Mouse (Mus musculus) neural tube, embryonic 13.5 days (tissue): ENCODE results near the gene Scfd2. TPM values are rescaled to one million over a fixed set of nuclear protein-coding genes. Genes with fewer than 3 reads are reported as not detected.

ENCODE experiments used
- ATAC-seq: fragments of 200-750 bp; cut with Nextera tagmentation; 2 replicates; pipeline ENCODE4 v1.8.0; 2017; ENCODE audit warnings: low read depth, mild to moderate bottlenecking, moderate TSS enrichment, moderate library complexity
- H3K27ac ChIP-seq: fragments of 300-500 bp; sonication (generic); replicated peaks from 2 replicates; pipeline ENCODE4 v1.5.1; 2015; ENCODE audit warnings: moderate library complexity, mild to moderate bottlenecking, inconsistent platforms
- H3K27me3 ChIP-seq: fragments of 300-500 bp; sonication (generic); 2 replicates; pipeline ENCODE4 v1.6.1; 2015; ENCODE audit warnings: mild to moderate bottlenecking, inconsistent platforms
- H3K36me3 ChIP-seq: fragments of 300-500 bp; sonication (generic); 2 replicates; pipeline ENCODE4 v1.6.1; 2015; ENCODE audit warnings: mild to moderate bottlenecking, inconsistent platforms
- H3K4me1 ChIP-seq: fragments of 300-500 bp; sonication (generic); replicated peaks from 2 replicates; pipeline ENCODE4 v1.6.1; 2015; ENCODE audit warnings: inconsistent platforms
- H3K4me2 ChIP-seq: fragments of 300-500 bp; sonication (generic); 2 replicates; pipeline ENCODE4 v1.6.1; 2015; ENCODE audit warnings: inconsistent platforms, mild to moderate bottlenecking, moderate library complexity
- H3K4me3 ChIP-seq: fragments of 300-500 bp; sonication (generic); 2 replicates; pipeline ENCODE4 v1.5.1; 2015; ENCODE audit warnings: mild to moderate bottlenecking, inconsistent platforms
- H3K9ac ChIP-seq: fragments of 300-500 bp; sonication (generic); 2 replicates; pipeline ENCODE4 v1.6.1; 2015; ENCODE audit warnings: moderate library complexity, mild to moderate bottlenecking, inconsistent platforms
- H3K9me3 ChIP-seq: fragments of 300-500 bp; sonication (generic); 2 replicates; pipeline ENCODE4 v1.6.1; 2016; ENCODE audit warnings: inconsistent platforms
- WGBS: fragments of 180-500 bp; shearing (Covaris S2); methylation state at CpG from one replicate; pipeline ENCODE4 v1.1.7; 2015; 5-methylcytosine and 5-hydroxymethylcytosine counted together
- polyA plus RNA-seq: library from polyadenylated mRNA; unstranded; fragments of >200 nt; fragmentation: Nextera tagmentation; extraction: Ambion mirVana; gene quantifications from 2 replicates; pipeline ENCODE4 v1.2.1, GENCODE M21; 2015

Gene Scfd2
- 17.2 and 21.5 TPM in 2 replicates for polyA plus RNA-seq

DNA sequence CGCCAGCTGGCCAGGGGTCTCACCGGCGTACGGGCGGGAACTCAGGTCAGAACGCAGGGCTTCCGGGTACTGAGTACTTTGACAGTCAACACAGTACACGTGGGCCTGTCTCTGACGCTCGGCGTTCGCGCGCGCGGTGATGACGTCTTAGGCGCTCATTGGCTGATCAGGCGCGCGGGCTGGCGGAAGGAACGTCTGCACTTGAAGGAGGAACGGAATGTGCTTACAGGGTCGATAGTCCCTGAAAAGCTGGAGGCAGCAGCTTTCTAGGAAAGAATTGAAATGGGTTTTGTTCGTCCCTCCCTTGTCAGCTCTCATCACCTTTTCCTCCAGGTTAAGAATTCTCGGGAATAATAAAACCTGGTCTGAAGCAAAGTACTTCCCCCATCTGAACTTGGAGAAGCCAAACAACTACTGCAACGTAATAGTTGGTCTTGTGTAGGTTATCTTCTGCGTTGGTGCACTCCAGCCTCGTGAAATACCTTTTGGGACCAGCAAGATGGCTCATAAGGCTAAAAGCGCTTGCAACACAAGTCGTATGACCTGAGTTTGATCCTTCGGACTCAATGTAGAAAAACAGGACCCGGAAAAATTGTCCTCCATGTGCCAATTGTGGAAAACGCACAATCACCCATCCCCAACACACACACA lies at the start of gene Scfd2:
Gene Scfd2 (minus strand): TSS at position 130 of the 651 bp plus-strand sequence.
- peak within 1 kb of the TSS; percentile 69 for H3K4me3 ChIP-seq
- H3K27me3 ChIP-seq, result no peaks in the 10 kb centered on the region
- WGBS, result 7% methylated on average over 35 of the region's 35 CpGs
- no peaks in the 10 kb centered on the region for H3K9me3 ChIP-seq
- peak within 1 kb of the TSS; percentile 75 for H3K9ac ChIP-seq
- peak within 1 kb of the TSS; percentile 2; the same call in 1 of the 2 replicates for H3K27ac ChIP-seq
- ATAC-seq, result peak; percentile 85
- no peaks in the 10 kb centered on the region for H3K36me3 ChIP-seq
- peak within 1 kb of the TSS; percentile 99 for H3K4me2 ChIP-seq
- peaks cover 44% of the 10 kb centered on the region for H3K4me1 ChIP-seq

GRCm38 (mm10) chr5:74571767-74572166 lies 40.2 kb upstream of the Scfd2 start:
- Histone ChIP-seq H3K4me3 (no peak overlapping the region), H3K27ac (no peak overlapping the region), H3K4me2 (no peak overlapping the region), H3K9ac (no peak overlapping the region), H3K27me3 (no peaks in the 10 kb centered on the region), H3K36me3 (peaks cover 35% of the 10 kb centered on the region), H3K4me1 (no peaks in the 10 kb centered on the region), H3K9me3 (no peaks in the 10 kb centered on the region)
- WGBS, result 94% methylated on average over 6 of the region's 6 CpGs
- no peak for ATAC-seq

DNA sequence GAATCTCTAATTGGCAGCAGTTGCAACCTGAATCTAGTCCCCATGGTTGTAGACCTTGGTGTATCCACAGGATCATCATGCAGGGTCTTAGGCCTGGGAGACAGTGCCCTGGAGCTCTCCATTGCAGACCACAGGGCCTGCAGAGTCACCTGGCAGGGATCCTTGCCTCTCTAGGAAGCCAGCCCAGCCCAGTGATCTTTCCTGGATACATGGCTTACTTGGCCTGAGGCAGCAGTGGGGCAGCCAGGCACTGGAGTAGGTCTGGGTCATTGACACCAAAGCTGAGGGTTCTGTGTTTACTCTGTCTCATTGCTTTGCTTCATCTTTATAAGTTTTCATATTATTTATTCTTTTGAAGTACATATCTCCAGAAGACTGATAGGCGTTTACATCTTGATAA lies 29.6 kb upstream of the Scfd2 start:
- no peaks in the 10 kb centered on the region for H3K9me3 ChIP-seq
- H3K4me1 ChIP-seq, result no peaks in the 10 kb centered on the region
- H3K36me3 ChIP-seq, result peaks cover 62% of the 10 kb centered on the region
- H3K27ac ChIP-seq, result no peak overlapping the region
- whole genome bisulfite sequencing, result 95% methylated on average over 1 of the region's 1 CpGs
- H3K4me3 ChIP-seq, result no peak overlapping the region
- ATAC-seq, result no peak
- no peak overlapping the region for H3K4me2 ChIP-seq
- no peak overlapping the region for H3K9ac ChIP-seq
- H3K27me3 ChIP-seq, result no peaks in the 10 kb centered on the region

GRCm38 (mm10) chr5:74549566-74549965 lies 18.0 kb upstream of the Scfd2 start:
- Histone ChIP-seq H3K4me2 (no peak overlapping the region), H3K4me3 (no peak overlapping the region), H3K27ac (no peak overlapping the region), H3K27me3 (no peaks in the 10 kb centered on the region), H3K9ac (no peak overlapping the region), H3K36me3 (peaks cover 55% of the 10 kb centered on the region), H3K9me3 (no peaks in the 10 kb centered on the region), H3K4me1 (no peaks in the 10 kb centered on the region)
- 88% methylated on average over 8 of the region's 8 CpGs for WGBS
- ATAC-seq, result no peak

GRCm38 (mm10) chr5:74545606-74546005 lies 14.0 kb upstream of the Scfd2 start:
- Histone ChIP-seq H3K27me3 (no peaks in the 10 kb centered on the region), H3K9me3 (no peaks in the 10 kb centered on the region), H3K4me3 (no peak overlapping the region), H3K36me3 (peaks cover 65% of the 10 kb centered on the region), H3K27ac (no peak overlapping the region), H3K9ac (no peak overlapping the region), H3K4me1 (no peaks in the 10 kb centered on the region; the same call in 1 of the 2 replicates), H3K4me2 (no peak overlapping the region)
- 95% methylated on average over 4 of the region's 4 CpGs for WGBS
- ATAC-seq, result no peak

- H3K27ac ChIP-seq, result peak overlapping the region; percentile 97
- no peaks in the 10 kb centered on the region; the same call in 1 of the 2 replicates for H3K36me3 ChIP-seq
- H3K4me1 ChIP-seq, result peaks cover 39% of the 10 kb centered on the region
- no peaks in the 10 kb centered on the region for H3K27me3 ChIP-seq
- no peaks in the 10 kb centered on the region for H3K9me3 ChIP-seq
- ATAC-seq, result no peak
- peak overlapping the region; percentile 67 for H3K4me2 ChIP-seq
- H3K9ac ChIP-seq, result peak overlapping the region; percentile 95
- WGBS, result 49% methylated on average over 12 of the region's 12 CpGs
- H3K4me3 ChIP-seq, result peak overlapping the region; percentile 81
Observed at GRCm38 (mm10) chr5:74536180-74536947, 4.8 kb upstream of the Scfd2 start.

GRCm38 (mm10) chr5:74535240-74536021 lies 3.9 kb upstream of the Scfd2 start, which contains the start of gene Fip1l1:
Gene Fip1l1, plus strand, starts transcription at chr5:74535449.
- peak within 1 kb of the TSS; percentile 97 for H3K27ac ChIP-seq
- peak within 1 kb of the TSS; percentile 67 for H3K4me2 ChIP-seq
- no peaks in the 10 kb centered on the region for H3K9me3 ChIP-seq
- peaks cover 46% of the 10 kb centered on the region for H3K4me1 ChIP-seq
- H3K9ac ChIP-seq, result peak within 1 kb of the TSS; percentile 95
- peak; percentile 90 for ATAC-seq
- WGBS, result under 1% methylated on average over 73 of the region's 73 CpGs
- peak within 1 kb of the TSS; percentile 81 for H3K4me3 ChIP-seq
- H3K27me3 ChIP-seq, result no peaks in the 10 kb centered on the region
- H3K36me3 ChIP-seq, result no peaks in the 10 kb centered on the region

DNA sequence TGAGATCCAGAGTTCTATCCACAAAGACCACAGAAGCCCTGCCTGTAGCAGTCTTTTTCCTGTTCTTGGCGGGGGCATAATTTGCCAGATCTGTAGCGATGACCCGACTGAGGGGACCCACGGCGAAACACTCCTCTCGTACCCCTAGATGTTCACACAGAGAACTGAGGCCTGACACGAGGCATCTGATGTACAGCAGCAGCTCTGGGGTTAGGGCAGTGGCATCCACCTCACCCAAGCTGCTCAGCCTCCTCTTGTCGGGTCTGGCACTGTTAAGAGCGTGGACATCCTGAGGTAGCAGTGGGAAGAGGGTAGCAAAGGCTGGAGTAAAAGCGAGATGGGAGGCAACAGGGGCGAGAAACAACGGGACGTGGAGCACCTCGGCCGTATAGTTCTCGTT lies 774 bp downstream of the Scfd2 start:
- no peak for ATAC-seq
- Histone ChIP-seq H3K4me2 (peak overlapping the region; percentile 99), H3K36me3 (no peaks in the 10 kb centered on the region), H3K4me3 (peak overlapping the region; percentile 69), H3K27me3 (no peaks in the 10 kb centered on the region), H3K27ac (no peak overlapping the region), H3K9ac (peak overlapping the region; percentile 75), H3K9me3 (no peaks in the 10 kb centered on the region), H3K4me1 (peaks cover 35% of the 10 kb centered on the region)
- WGBS, result 23% methylated on average over 16 of the region's 16 CpGs

DNA sequence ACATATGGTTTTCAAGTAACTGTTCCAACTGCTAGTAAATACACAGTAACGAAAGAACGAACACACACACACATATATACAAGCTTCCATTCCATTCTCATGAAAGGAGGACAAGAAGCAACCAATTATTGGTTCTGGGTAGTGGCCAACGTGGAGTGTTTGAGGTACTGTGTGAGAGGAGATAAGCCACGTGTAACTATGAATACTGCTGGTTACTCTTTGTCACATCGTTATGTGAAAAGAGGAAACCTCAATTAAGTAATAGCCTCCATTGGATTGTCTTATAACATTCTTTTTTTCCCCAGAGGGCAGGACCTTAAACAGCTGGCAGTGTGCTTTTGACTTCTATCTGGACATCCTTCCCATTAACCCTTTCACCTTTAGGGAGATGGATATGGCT lies 4.5 kb downstream of the Scfd2 start:
- no peaks in the 10 kb centered on the region for H3K9me3 ChIP-seq
- 80% methylated on average over 5 of the region's 5 CpGs for WGBS
- H3K9ac ChIP-seq, result no peak overlapping the region
- ATAC-seq, result no peak
- H3K4me3 ChIP-seq, result no peak overlapping the region
- H3K36me3 ChIP-seq, result no peaks in the 10 kb centered on the region
- H3K4me1 ChIP-seq, result peaks cover 30% of the 10 kb centered on the region
- no peak overlapping the region for H3K27ac ChIP-seq
- no peaks in the 10 kb centered on the region for H3K27me3 ChIP-seq
- H3K4me2 ChIP-seq, result no peak overlapping the region

DNA sequence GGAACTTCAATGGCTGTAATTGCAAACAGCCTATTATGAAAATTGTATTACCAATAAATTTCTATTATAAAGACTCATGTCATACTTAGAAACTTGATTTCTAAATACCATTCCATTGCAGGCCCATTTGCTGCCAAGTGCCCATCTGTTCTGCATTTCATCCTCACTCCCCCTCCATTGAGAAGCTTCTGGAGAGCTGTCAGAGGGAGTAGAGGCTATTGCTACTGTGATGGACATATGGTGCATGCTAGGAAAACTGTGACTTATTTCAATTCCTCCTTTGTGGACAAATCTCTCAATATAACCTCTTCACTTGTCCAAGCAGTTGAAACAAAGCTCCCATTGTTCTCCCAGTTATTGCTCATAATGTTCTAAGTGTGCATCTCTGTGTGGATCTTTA lies 19.9 kb downstream of the Scfd2 start:
- Histone ChIP-seq H3K27ac (no peak overlapping the region), H3K4me1 (no peaks in the 10 kb centered on the region), H3K9me3 (no peaks in the 10 kb centered on the region), H3K9ac (no peak overlapping the region), H3K4me2 (no peak overlapping the region), H3K36me3 (no peaks in the 10 kb centered on the region), H3K4me3 (no peak overlapping the region), H3K27me3 (no peaks in the 10 kb centered on the region)
- no peak for ATAC-seq

- no peak overlapping the region for H3K4me3 ChIP-seq
- ATAC-seq, result no peak
- no peak overlapping the region for H3K9ac ChIP-seq
- no peaks in the 10 kb centered on the region for H3K9me3 ChIP-seq
- H3K36me3 ChIP-seq, result no peaks in the 10 kb centered on the region
- H3K27ac ChIP-seq, result no peak overlapping the region
- no peak overlapping the region for H3K4me2 ChIP-seq
- WGBS, result 85% methylated on average over 3 of the region's 3 CpGs
- H3K4me1 ChIP-seq, result no peaks in the 10 kb centered on the region
- no peaks in the 10 kb centered on the region for H3K27me3 ChIP-seq
Observed at GRCm38 (mm10) chr5:74492705-74493104, 38.9 kb downstream of the Scfd2 start.

DNA sequence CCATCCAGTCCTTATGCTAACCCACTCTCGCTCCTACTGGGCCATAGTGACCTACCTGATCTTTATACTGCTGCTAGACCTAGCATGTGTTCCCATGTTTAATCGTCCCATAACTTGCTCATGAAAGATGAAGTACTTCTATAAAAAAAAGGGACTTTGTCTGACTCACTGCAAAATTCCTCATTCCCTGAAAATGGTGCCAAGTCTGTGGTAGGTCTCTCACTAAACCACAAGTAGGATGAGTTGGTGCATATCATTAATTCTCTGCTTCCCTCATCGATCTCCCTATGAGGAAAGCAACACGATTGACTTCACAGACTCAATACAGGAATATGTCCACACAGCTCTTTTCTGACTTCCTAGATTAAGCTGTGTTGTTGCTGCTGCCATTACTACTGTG lies 46.9 kb downstream of the Scfd2 start:
- Histone ChIP-seq H3K4me2 (no peak overlapping the region), H3K36me3 (no peaks in the 10 kb centered on the region), H3K27me3 (no peaks in the 10 kb centered on the region), H3K9ac (no peak overlapping the region), H3K4me1 (peaks cover 15% of the 10 kb centered on the region), H3K9me3 (no peaks in the 10 kb centered on the region), H3K27ac (no peak overlapping the region), H3K4me3 (no peak overlapping the region)
- 89% methylated on average over 4 of the region's 4 CpGs for WGBS
- ATAC-seq, result no peak
